Mouse (Mus musculus): ENCODE measurements at regions not wholly inside any gene's neighbourhood (a gene's known extent, or its start where the extent isn't known, plus 50 kb on each side); places are given as distances from the start of the nearest gene placed in this dataset.

GRCm38 (mm10) chr12:59786831-59787230 is 567.3 kb upstream of the Fbxo33 start:
- H3K4me2 ChIP-seq (replicated peaks; ENCODE audit: low read depth, low read length) = no peak overlapping the region
- no peaks in the 10 kb centered on the region for H3K36me3 ChIP-seq (ENCODE audit: control insufficient read depth, insufficient read depth, low read length)
- H3K27ac ChIP-seq (ENCODE audit: low read length) = no peak overlapping the region
- no peak overlapping the region for H3K9ac ChIP-seq (replicated peaks; ENCODE audit: low read depth, low read length)
- 83% methylated on average over 4 of the region's 4 CpGs for WGBS
- H3K4me3 ChIP-seq (ENCODE audit: low read depth, low read length) = no peak overlapping the region
- no peak for ATAC-seq (ENCODE audit: insufficient number of reproducible peaks, insufficient read depth, low FRiP score, low read depth)
- H3K4me1 ChIP-seq (ENCODE audit: control insufficient read depth, insufficient read depth, low read length) = no peaks in the 10 kb centered on the region
- H3K9me3 ChIP-seq (ENCODE audit: control insufficient read depth, low read depth, low read length) = no peaks in the 10 kb centered on the region
- no peaks in the 10 kb centered on the region for H3K27me3 ChIP-seq (ENCODE audit: control insufficient read depth, insufficient read depth, low read length)

- no peak overlapping the region for H3K4me3 ChIP-seq (ENCODE audit: low read depth, low read length)
- H3K4me1 ChIP-seq (ENCODE audit: control insufficient read depth, insufficient read depth, low read length) = no peaks in the 10 kb centered on the region
- ATAC-seq (ENCODE audit: insufficient number of reproducible peaks, insufficient read depth, low FRiP score, low read depth) = no peak
- no peak overlapping the region for H3K9ac ChIP-seq (replicated peaks; ENCODE audit: low read depth, low read length)
- no peak overlapping the region for H3K4me2 ChIP-seq (replicated peaks; ENCODE audit: low read depth, low read length)
- H3K9me3 ChIP-seq (ENCODE audit: control insufficient read depth, low read depth, low read length) = no peaks in the 10 kb centered on the region
- no peaks in the 10 kb centered on the region for H3K27me3 ChIP-seq (ENCODE audit: control insufficient read depth, insufficient read depth, low read length)
- H3K36me3 ChIP-seq (ENCODE audit: control insufficient read depth, insufficient read depth, low read length) = no peaks in the 10 kb centered on the region
- WGBS = 100% methylated on average over 1 of the region's 1 CpGs
- H3K27ac ChIP-seq (ENCODE audit: low read length) = no peak overlapping the region
Measured at GRCm38 (mm10) chr12:59770980-59771379, 551.5 kb upstream of the Fbxo33 start.

GRCm38 (mm10) chr12:59762260-59762659 is 542.7 kb upstream of the Fbxo33 start:
- no peaks in the 10 kb centered on the region for H3K4me1 ChIP-seq (ENCODE audit: control insufficient read depth, insufficient read depth, low read length)
- no peaks in the 10 kb centered on the region for H3K36me3 ChIP-seq (ENCODE audit: control insufficient read depth, insufficient read depth, low read length)
- no peak overlapping the region for H3K4me2 ChIP-seq (replicated peaks; ENCODE audit: low read depth, low read length)
- ATAC-seq (ENCODE audit: insufficient number of reproducible peaks, insufficient read depth, low FRiP score, low read depth) = no peak
- 94% methylated on average over 1 of the region's 1 CpGs for WGBS
- no peak overlapping the region for H3K4me3 ChIP-seq (ENCODE audit: low read depth, low read length)
- H3K9ac ChIP-seq (replicated peaks; ENCODE audit: low read depth, low read length) = no peak overlapping the region
- H3K9me3 ChIP-seq (ENCODE audit: control insufficient read depth, low read depth, low read length) = no peaks in the 10 kb centered on the region
- no peaks in the 10 kb centered on the region for H3K27me3 ChIP-seq (ENCODE audit: control insufficient read depth, insufficient read depth, low read length)
- H3K27ac ChIP-seq (ENCODE audit: low read length) = no peak overlapping the region

GRCm38 (mm10) chr12:59744768-59745167 is 525.2 kb upstream of the Fbxo33 start:
- Histone ChIP-seq H3K27ac (ENCODE audit: low read length) (no peak overlapping the region), H3K4me2 (replicated peaks; ENCODE audit: low read depth, low read length) (no peak overlapping the region), H3K4me1 (ENCODE audit: control insufficient read depth, insufficient read depth, low read length) (no peaks in the 10 kb centered on the region), H3K4me3 (ENCODE audit: low read depth, low read length) (no peak overlapping the region), H3K9ac (replicated peaks; ENCODE audit: low read depth, low read length) (no peak overlapping the region), H3K36me3 (ENCODE audit: control insufficient read depth, insufficient read depth, low read length) (no peaks in the 10 kb centered on the region), H3K9me3 (ENCODE audit: control insufficient read depth, low read depth, low read length) (no peaks in the 10 kb centered on the region), H3K27me3 (ENCODE audit: control insufficient read depth, insufficient read depth, low read length) (no peaks in the 10 kb centered on the region)
- no peak for ATAC-seq (ENCODE audit: insufficient number of reproducible peaks, insufficient read depth, low FRiP score, low read depth)
- 84% methylated on average over 2 of the region's 2 CpGs for WGBS

GRCm38 (mm10) chr12:59743211-59743610 is 523.7 kb upstream of the Fbxo33 start:
- Histone ChIP-seq H3K4me2 (replicated peaks; ENCODE audit: low read depth, low read length) (no peak overlapping the region), H3K4me3 (ENCODE audit: low read depth, low read length) (no peak overlapping the region), H3K9ac (replicated peaks; ENCODE audit: low read depth, low read length) (no peak overlapping the region), H3K4me1 (ENCODE audit: control insufficient read depth, insufficient read depth, low read length) (no peaks in the 10 kb centered on the region), H3K36me3 (ENCODE audit: control insufficient read depth, insufficient read depth, low read length) (no peaks in the 10 kb centered on the region), H3K27ac (ENCODE audit: low read length) (no peak overlapping the region), H3K9me3 (ENCODE audit: control insufficient read depth, low read depth, low read length) (no peaks in the 10 kb centered on the region), H3K27me3 (ENCODE audit: control insufficient read depth, insufficient read depth, low read length) (no peaks in the 10 kb centered on the region)
- no peak for ATAC-seq (ENCODE audit: insufficient number of reproducible peaks, insufficient read depth, low FRiP score, low read depth)
- 63% methylated on average over 11 of the region's 11 CpGs for WGBS

GRCm38 (mm10) chr12:59724951-59725350 is 505.4 kb upstream of the Fbxo33 start:
- Histone ChIP-seq H3K4me3 (ENCODE audit: low read depth, low read length) (no peak overlapping the region), H3K9me3 (ENCODE audit: control insufficient read depth, low read depth, low read length) (no peaks in the 10 kb centered on the region), H3K4me2 (replicated peaks; ENCODE audit: low read depth, low read length) (no peak overlapping the region), H3K36me3 (ENCODE audit: control insufficient read depth, insufficient read depth, low read length) (no peaks in the 10 kb centered on the region), H3K9ac (replicated peaks; ENCODE audit: low read depth, low read length) (no peak overlapping the region), H3K27me3 (ENCODE audit: control insufficient read depth, insufficient read depth, low read length) (no peaks in the 10 kb centered on the region), H3K27ac (ENCODE audit: low read length) (no peak overlapping the region; the same call in 1 of the 2 replicates), H3K4me1 (ENCODE audit: control insufficient read depth, insufficient read depth, low read length) (no peaks in the 10 kb centered on the region)
- 66% methylated on average over 1 of the region's 1 CpGs for WGBS
- ATAC-seq (ENCODE audit: insufficient number of reproducible peaks, insufficient read depth, low FRiP score, low read depth) = no peak

- H3K9me3 ChIP-seq (ENCODE audit: control insufficient read depth, low read depth, low read length) = no peaks in the 10 kb centered on the region
- no peaks in the 10 kb centered on the region for H3K27me3 ChIP-seq (ENCODE audit: control insufficient read depth, insufficient read depth, low read length)
- H3K4me2 ChIP-seq (replicated peaks; ENCODE audit: low read depth, low read length) = no peak overlapping the region
- no peak overlapping the region for H3K9ac ChIP-seq (replicated peaks; ENCODE audit: low read depth, low read length)
- H3K4me3 ChIP-seq (ENCODE audit: low read depth, low read length) = no peak overlapping the region
- H3K27ac ChIP-seq (ENCODE audit: low read length) = no peak overlapping the region
- ATAC-seq (ENCODE audit: insufficient number of reproducible peaks, insufficient read depth, low FRiP score, low read depth) = no peak
- no peaks in the 10 kb centered on the region for H3K4me1 ChIP-seq (ENCODE audit: control insufficient read depth, insufficient read depth, low read length)
- WGBS = 82% methylated on average over 6 of the region's 6 CpGs
- H3K36me3 ChIP-seq (ENCODE audit: control insufficient read depth, insufficient read depth, low read length) = no peaks in the 10 kb centered on the region
Measured at GRCm38 (mm10) chr12:59722471-59723182, 503.1 kb upstream of the Fbxo33 start.

GRCm38 (mm10) chr12:59713216-59713615 is 493.7 kb upstream of the Fbxo33 start:
- Histone ChIP-seq H3K4me1 (ENCODE audit: control insufficient read depth, insufficient read depth, low read length) (no peaks in the 10 kb centered on the region), H3K36me3 (ENCODE audit: control insufficient read depth, insufficient read depth, low read length) (no peaks in the 10 kb centered on the region), H3K27ac (ENCODE audit: low read length) (no peak overlapping the region), H3K9ac (replicated peaks; ENCODE audit: low read depth, low read length) (no peak overlapping the region), H3K27me3 (ENCODE audit: control insufficient read depth, insufficient read depth, low read length) (no peaks in the 10 kb centered on the region), H3K9me3 (ENCODE audit: control insufficient read depth, low read depth, low read length) (no peaks in the 10 kb centered on the region), H3K4me2 (replicated peaks; ENCODE audit: low read depth, low read length) (no peak overlapping the region), H3K4me3 (ENCODE audit: low read depth, low read length) (no peak overlapping the region)
- 84% methylated on average over 3 of the region's 3 CpGs for WGBS
- no peak for ATAC-seq (ENCODE audit: insufficient number of reproducible peaks, insufficient read depth, low FRiP score, low read depth)

GRCm38 (mm10) chr12:59683235-59683634 is 463.7 kb upstream of the Fbxo33 start:
- Histone ChIP-seq H3K4me3 (ENCODE audit: low read depth, low read length) (no peak overlapping the region), H3K36me3 (ENCODE audit: control insufficient read depth, insufficient read depth, low read length) (no peaks in the 10 kb centered on the region), H3K27me3 (ENCODE audit: control insufficient read depth, insufficient read depth, low read length) (no peaks in the 10 kb centered on the region), H3K27ac (ENCODE audit: low read length) (no peak overlapping the region), H3K4me1 (ENCODE audit: control insufficient read depth, insufficient read depth, low read length) (no peaks in the 10 kb centered on the region), H3K9me3 (ENCODE audit: control insufficient read depth, low read depth, low read length) (no peaks in the 10 kb centered on the region), H3K4me2 (replicated peaks; ENCODE audit: low read depth, low read length) (no peak overlapping the region), H3K9ac (replicated peaks; ENCODE audit: low read depth, low read length) (no peak overlapping the region)
- ATAC-seq (ENCODE audit: insufficient number of reproducible peaks, insufficient read depth, low FRiP score, low read depth) = no peak
- WGBS = 41% methylated on average over 2 of the region's 2 CpGs
